Mouse (Mus musculus) left cerebral cortex, adult 11 months (tissue): ENCODE results near the gene Prkg1.

ENCODE experiments used
- DNase-seq: peaks from one replicate; pipeline ENCODE4 v3.0.0; 2022; ENCODE audit warnings: low spot score

Prkg1 gene

GRCm38 (mm10) chr19:31743241-31744045, 21.4 kb downstream of the Prkg1 start:
- DNase-seq, result no peak

- DNase-seq, result no peak
These were observed 49.9 kb downstream of the Prkg1 start for GRCm38 (mm10) chr19:31714900-31715299.

GRCm38 (mm10) chr19:31714418-31714817, 50.4 kb downstream of the Prkg1 start:
- DNase-seq, result no peak

GRCm38 (mm10) chr19:31713321-31713720, 51.5 kb downstream of the Prkg1 start:
- DNase-seq, result no peak

GRCm38 (mm10) chr19:31710336-31710735, 54.5 kb downstream of the Prkg1 start:
- no peak for DNase-seq

GRCm38 (mm10) chr19:31703991-31704390, 60.8 kb downstream of the Prkg1 start:
- DNase-seq, result no peak

- no peak for DNase-seq
These were observed 65.9 kb downstream of the Prkg1 start for GRCm38 (mm10) chr19:31698916-31699315.

- DNase-seq, result no peak
These were observed 84.0 kb downstream of the Prkg1 start for GRCm38 (mm10) chr19:31680821-31681220.

- no peak for DNase-seq
These were observed 86.5 kb downstream of the Prkg1 start for GRCm38 (mm10) chr19:31678324-31678723.

- DNase-seq, result no peak
These were observed 93.1 kb downstream of the Prkg1 start for GRCm38 (mm10) chr19:31671726-31672125.

GRCm38 (mm10) chr19:31665007-31665406, 99.8 kb downstream of the Prkg1 start:
- no peak for DNase-seq

GRCm38 (mm10) chr19:31664159-31664991, 100.5 kb downstream of the Prkg1 start:
- DNase-seq, result peak; percentile 40

GRCm38 (mm10) chr19:31663437-31664158, 101.2 kb downstream of the Prkg1 start:
- DNase-seq, result no peak

GRCm38 (mm10) chr19:31662802-31663201, 102.0 kb downstream of the Prkg1 start:
- no peak for DNase-seq

- no peak for DNase-seq
These were observed 106.0 kb downstream of the Prkg1 start for GRCm38 (mm10) chr19:31658751-31659397.

- no peak for DNase-seq
These were observed 108.6 kb downstream of the Prkg1 start for GRCm38 (mm10) chr19:31656256-31656655.

- no peak for DNase-seq
These were observed 109.0 kb downstream of the Prkg1 start for GRCm38 (mm10) chr19:31655826-31656225.

GRCm38 (mm10) chr19:31654022-31654421, 110.8 kb downstream of the Prkg1 start:
- DNase-seq, result no peak

- DNase-seq, result no peak
These were observed 114.4 kb downstream of the Prkg1 start for GRCm38 (mm10) chr19:31650452-31650851.

- no peak for DNase-seq
These were observed 117.3 kb downstream of the Prkg1 start for GRCm38 (mm10) chr19:31647492-31647891.

GRCm38 (mm10) chr19:31630899-31631869, 133.6 kb downstream of the Prkg1 start:
- no peak for DNase-seq
